In genomic region chr5:113828481-113828880, GRCm38 (mm10) we compare ENCODE assay signal across 1 mouse cellular context.
TF ChIP-seq lines count a peak whose summit lies in the region.

No protein-coding gene starts in this region.

TF ChIP-seq in CH12.LX, 34 proteins besides CTCF, POLR2A, EP300 and RAD21:
- TF ChIP-seq TBP (conservative IDR thresholded peaks at IDR 0.05; ENCODE audit: low read depth, low read length) = no peak
- TF ChIP-seq ETS1 (conservative IDR thresholded peaks at IDR 0.05; ENCODE audit: low read depth, low read length) = peak; percentile 16
- peak; percentile 63 for TF ChIP-seq CHD2 (IDR thresholded peaks at IDR 0.05; ENCODE audit: low read length)
